Mouse (Mus musculus): ENCODE measurements around the gene Gm4792.

Gm4792 gene

GRCm38 (mm10) chr10:94304064-94304657 lies 5.7 kb upstream of the Gm4792 start:
- DNase-seq (ENCODE audit: low read depth, low spot score), result no peak

- DNase-seq (ENCODE audit: low read depth, low spot score), result no peak
Measured at GRCm38 (mm10) chr10:94299301-94299700, 798 bp upstream of the Gm4792 start.

- DNase-seq (ENCODE audit: low read depth, low spot score), result no peak
Measured at GRCm38 (mm10) chr10:94295923-94296605, 2.4 kb downstream of the Gm4792 start.

- no peak for DNase-seq (ENCODE audit: low read depth, low spot score)
Measured at GRCm38 (mm10) chr10:94294933-94295750, 3.4 kb downstream of the Gm4792 start.

- DNase-seq (ENCODE audit: low read depth, low spot score), result no peak
Measured at GRCm38 (mm10) chr10:94294437-94294836, 4.1 kb downstream of the Gm4792 start.

GRCm38 (mm10) chr10:94282797-94283196 lies 15.7 kb downstream of the Gm4792 start:
- DNase-seq (ENCODE audit: low read depth, low spot score), result no peak

GRCm38 (mm10) chr10:94282179-94282578 lies 16.3 kb downstream of the Gm4792 start:
- DNase-seq (ENCODE audit: low read depth, low spot score), result no peak

- DNase-seq (ENCODE audit: low read depth, low spot score), result no peak
Measured at GRCm38 (mm10) chr10:94276511-94276910, 22.0 kb downstream of the Gm4792 start.

GRCm38 (mm10) chr10:94275321-94275720 lies 23.2 kb downstream of the Gm4792 start:
- no peak for DNase-seq (ENCODE audit: low read depth, low spot score)

GRCm38 (mm10) chr10:94265656-94266542 lies 32.6 kb downstream of the Gm4792 start:
- DNase-seq (ENCODE audit: low read depth, low spot score), result no peak

- no peak for DNase-seq (ENCODE audit: low read depth, low spot score)
Measured at GRCm38 (mm10) chr10:94263211-94263610, 35.3 kb downstream of the Gm4792 start.

- no peak for DNase-seq (ENCODE audit: low read depth, low spot score)
Measured at GRCm38 (mm10) chr10:94262646-94263045, 35.9 kb downstream of the Gm4792 start.

- DNase-seq (ENCODE audit: low read depth, low spot score), result no peak
Measured at GRCm38 (mm10) chr10:94260544-94260943, 38.0 kb downstream of the Gm4792 start.

- no peak for DNase-seq (ENCODE audit: low read depth, low spot score)
Measured at GRCm38 (mm10) chr10:94256518-94256917, 42.0 kb downstream of the Gm4792 start.

- no peak for DNase-seq (ENCODE audit: low read depth, low spot score)
Measured at GRCm38 (mm10) chr10:94255744-94256143, 42.8 kb downstream of the Gm4792 start.

- DNase-seq (ENCODE audit: low read depth, low spot score), result no peak
Measured at GRCm38 (mm10) chr10:94254766-94255165, 43.7 kb downstream of the Gm4792 start.

- no peak for DNase-seq (ENCODE audit: low read depth, low spot score)
Measured at GRCm38 (mm10) chr10:94253260-94253807, 45.2 kb downstream of the Gm4792 start.

GRCm38 (mm10) chr10:94249575-94250456 lies 48.7 kb downstream of the Gm4792 start:
- DNase-seq (ENCODE audit: low read depth, low spot score), result no peak

GRCm38 (mm10) chr10:94247748-94248349 lies 50.7 kb downstream of the Gm4792 start:
- DNase-seq (ENCODE audit: low read depth, low spot score), result no peak

Measured in brain, embryonic 18.5 days (tissue).